Mouse (Mus musculus) ES-E14 (cell line): Measurements from ENCODE around the gene Ttk.

Experiments used
- ZC3H11A ChIP-seq: IDR thresholded peaks from 2 replicates; pipeline ENCODE4 v1.6.1; 2012; ENCODE audit warnings: low read depth, mild to moderate bottlenecking, inconsistent platforms, low read length, borderline replicate concordance
- ZNF384 ChIP-seq: IDR thresholded peaks from 2 replicates; pipeline ENCODE4 v1.6.1; 2012; ENCODE audit warnings: low read depth, low read length, inconsistent platforms

- no peak for TF ChIP-seq ZC3H11A
- TF ChIP-seq ZNF384, result no peak
Observed at GRCm38 (mm10) chr9:83829896-83830295, 4.6 kb upstream of the Ttk start.
